Mouse (Mus musculus) mature B cell (primary cell): ENCODE measurements around the gene Ctsf.
"Not testable (repeated sequence)": the region's sequence is repeated elsewhere in the genome, so short reads cannot be mapped to it uniquely, and the experiment has no call there.

Experiments
- in situ Hi-C: fragments of 300-500 bp; cut with MboI; formaldehyde crosslinking; loops from 2 replicates; pipeline ENCODE4 v1.14.3; 2019

Gene Ctsf

GRCm38 (mm10) chr19:4849800-4850199 is 5.1 kb upstream of the Ctsf start:
- in situ Hi-C loops: no loop called here

GRCm38 (mm10) chr19:4850281-4850680 is 4.6 kb upstream of the Ctsf start:
- in situ Hi-C loops: no loop called here

- in situ Hi-C loops: no loop called here
Measured at GRCm38 (mm10) chr19:4855470-4855820, 515 bp downstream of the Ctsf start.

GRCm38 (mm10) chr19:4855951-4856350 is 1.0 kb downstream of the Ctsf start:
- in situ Hi-C loops: no loop called here

- in situ Hi-C loops: no loop called here
Measured at GRCm38 (mm10) chr19:4859081-4859480, 4.2 kb downstream of the Ctsf start.

GRCm38 (mm10) chr19:4863048-4863447 is 8.1 kb downstream of the Ctsf start:
- in situ Hi-C loops: no loop called here

GRCm38 (mm10) chr19:4865147-4865546 is 10.2 kb downstream of the Ctsf start:
- in situ Hi-C loops: no loop called here

- in situ Hi-C loops: not testable (repeated sequence)
Measured at GRCm38 (mm10) chr19:4874613-4875012, 19.7 kb downstream of the Ctsf start.

- in situ Hi-C loops: no loop called here
Measured at GRCm38 (mm10) chr19:4876241-4876640, 21.3 kb downstream of the Ctsf start.

GRCm38 (mm10) chr19:4876755-4877154 is 21.8 kb downstream of the Ctsf start:
- in situ Hi-C loops: no loop called here

GRCm38 (mm10) chr19:4877785-4878184 is 22.9 kb downstream of the Ctsf start, which contains the start of gene Actn3:
Gene Actn3 (minus strand): TSS chr19:4877909.
- in situ Hi-C loops: no loop called here

- in situ Hi-C loops: no loop called here
Measured at GRCm38 (mm10) chr19:4878405-4879323, 23.7 kb downstream of the Ctsf start, which contains the start of gene Zdhhc24. Gene Zdhhc24 (plus strand): TSS chr19:4878668.

- in situ Hi-C loops: no loop called here
Measured at GRCm38 (mm10) chr19:4879324-4879703, 24.4 kb downstream of the Ctsf start.

GRCm38 (mm10) chr19:4883961-4884360 is 29.0 kb downstream of the Ctsf start:
- in situ Hi-C loops: no loop called here

- in situ Hi-C loops: no loop called here
Measured at GRCm38 (mm10) chr19:4889791-4890190, 34.9 kb downstream of the Ctsf start.

- in situ Hi-C loops: no loop called here
Measured at GRCm38 (mm10) chr19:4891798-4892197, 36.9 kb downstream of the Ctsf start.

- in situ Hi-C loops: no loop called here
Measured at GRCm38 (mm10) chr19:4896780-4897520, 42.0 kb downstream of the Ctsf start.

GRCm38 (mm10) chr19:4898972-4899371 is 44.0 kb downstream of the Ctsf start:
- in situ Hi-C loops: no loop called here

GRCm38 (mm10) chr19:4899888-4900287 is 45.0 kb downstream of the Ctsf start:
- in situ Hi-C loops: no loop called here

GRCm38 (mm10) chr19:4905979-4906794 is 51.3 kb downstream of the Ctsf start, which contains the start of gene Bbs1:
Gene Bbs1 (minus strand): TSS chr19:4906628.
- in situ Hi-C loops: no loop called here

- in situ Hi-C loops: no loop called here
Measured at GRCm38 (mm10) chr19:4908107-4908506, 53.2 kb downstream of the Ctsf start.

GRCm38 (mm10) chr19:4909376-4909775 is 54.4 kb downstream of the Ctsf start:
- in situ Hi-C loops: no loop called here
